Mouse (Mus musculus): ENCODE data around the gene Rapsn.
"Not testable (repeated sequence)": the region's sequence is repeated elsewhere in the genome, so short reads cannot be mapped to it uniquely, and the experiment has no call there.

Rapsn gene

DNA sequence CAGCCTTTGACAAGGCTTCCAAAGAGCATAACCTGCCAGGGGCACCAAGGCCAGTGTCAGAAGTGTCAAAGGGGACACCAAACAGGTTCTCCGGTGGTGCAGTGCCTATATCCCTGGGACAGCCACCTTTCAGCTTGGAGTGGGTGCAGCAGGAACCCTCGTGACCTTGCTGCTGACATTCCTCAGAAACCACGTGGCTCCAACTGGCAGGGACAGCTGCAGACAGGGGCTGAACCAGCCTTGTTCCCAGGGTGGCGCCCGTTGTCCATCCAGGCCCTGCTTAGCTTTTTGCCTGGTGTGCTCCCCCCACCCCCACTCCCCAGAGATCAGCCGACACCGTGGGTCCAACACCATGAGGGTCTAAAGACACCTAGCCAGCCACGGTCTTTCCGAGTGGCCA lies at the start of gene Rapsn:
Rapsn (plus strand) TSS at position 236 of the 400 bp plus-strand sequence.
- no peak for DNase-seq (ENCODE audit: low read depth, low spot score)

DNA sequence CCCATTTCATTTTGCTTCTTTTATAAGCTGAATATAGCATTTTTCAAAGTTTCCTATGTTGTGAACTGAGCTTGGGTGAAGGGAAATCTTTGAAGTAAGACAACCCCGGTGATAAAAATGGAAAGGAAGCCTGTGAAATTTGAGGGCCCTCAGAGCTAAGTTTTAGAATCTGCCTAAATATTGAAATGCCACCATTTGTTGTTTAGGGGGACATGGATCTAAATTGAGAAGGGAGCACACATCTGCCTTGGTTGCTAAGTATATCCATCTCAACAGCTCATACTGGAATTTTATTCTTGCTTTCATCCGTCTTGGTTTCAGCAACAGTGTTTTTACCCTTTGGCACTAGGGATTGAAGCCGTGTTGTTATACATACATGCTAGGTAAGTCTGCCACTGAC lies 49.4 kb upstream of the Rapsn start:
- DNase-seq (ENCODE audit: low read depth, low spot score) = no peak

DNA sequence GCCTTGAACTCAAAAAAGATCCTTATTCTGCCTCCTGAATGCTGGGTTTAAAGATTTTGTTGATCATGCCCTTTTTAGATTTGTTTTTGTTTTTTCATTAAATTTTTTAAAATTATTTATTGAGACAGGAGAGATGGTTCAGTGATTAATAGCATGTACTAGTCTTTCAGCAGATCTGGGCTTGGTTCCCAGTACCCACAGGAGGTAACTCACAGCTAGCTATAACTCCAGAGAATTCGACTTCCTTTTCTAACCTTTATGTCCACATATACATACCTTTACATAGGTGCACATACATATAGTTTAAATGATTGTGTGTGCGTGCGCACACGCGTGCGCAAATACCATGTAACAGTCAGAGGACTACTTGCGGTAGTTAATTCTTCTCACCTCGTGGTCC lies 26.9 kb upstream of the Rapsn start:
- DNase-seq (ENCODE audit: low read depth, low spot score) = no peak

DNA sequence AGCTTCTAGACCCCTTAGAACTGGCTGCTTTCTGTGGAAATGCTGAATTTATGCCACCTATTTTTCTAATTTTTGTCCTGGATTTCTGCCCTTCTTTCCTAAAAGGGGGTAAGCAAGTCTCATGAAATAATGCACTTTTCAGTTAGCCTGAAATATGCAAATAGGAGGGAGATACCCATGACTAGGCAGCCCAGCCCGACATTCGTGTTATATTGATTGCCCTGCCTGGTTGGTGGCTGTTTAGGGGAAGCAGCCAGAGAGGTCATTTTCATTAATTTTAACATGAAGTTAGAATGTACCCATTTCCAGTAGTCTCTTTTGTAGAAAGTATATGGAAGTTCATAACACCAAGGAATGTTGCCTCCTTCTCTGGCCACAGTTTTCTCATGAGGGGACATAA lies 21.5 kb upstream of the Rapsn start:
- DNase-seq (ENCODE audit: low read depth, low spot score) = no peak

DNA sequence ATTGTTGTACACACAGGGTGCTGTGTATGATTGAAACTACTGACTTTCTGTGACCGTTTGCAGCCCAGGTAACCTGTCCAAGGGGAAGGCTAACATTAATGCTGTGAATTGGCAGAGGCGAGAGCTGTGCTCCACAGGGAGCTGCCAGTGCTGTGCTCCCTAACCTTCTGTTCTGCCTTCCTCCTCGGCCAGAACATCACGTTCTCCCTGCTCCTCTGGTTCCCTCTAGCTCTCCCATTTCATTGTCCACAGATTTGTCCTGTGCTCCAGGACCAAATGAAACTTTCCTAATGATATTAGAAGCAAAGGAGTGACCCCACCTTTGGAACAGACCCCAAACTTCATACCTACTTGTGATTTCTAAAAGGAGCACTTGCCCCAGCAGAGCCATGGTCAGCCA lies 20.0 kb upstream of the Rapsn start:
- no peak for DNase-seq (ENCODE audit: low read depth, low spot score)

DNA sequence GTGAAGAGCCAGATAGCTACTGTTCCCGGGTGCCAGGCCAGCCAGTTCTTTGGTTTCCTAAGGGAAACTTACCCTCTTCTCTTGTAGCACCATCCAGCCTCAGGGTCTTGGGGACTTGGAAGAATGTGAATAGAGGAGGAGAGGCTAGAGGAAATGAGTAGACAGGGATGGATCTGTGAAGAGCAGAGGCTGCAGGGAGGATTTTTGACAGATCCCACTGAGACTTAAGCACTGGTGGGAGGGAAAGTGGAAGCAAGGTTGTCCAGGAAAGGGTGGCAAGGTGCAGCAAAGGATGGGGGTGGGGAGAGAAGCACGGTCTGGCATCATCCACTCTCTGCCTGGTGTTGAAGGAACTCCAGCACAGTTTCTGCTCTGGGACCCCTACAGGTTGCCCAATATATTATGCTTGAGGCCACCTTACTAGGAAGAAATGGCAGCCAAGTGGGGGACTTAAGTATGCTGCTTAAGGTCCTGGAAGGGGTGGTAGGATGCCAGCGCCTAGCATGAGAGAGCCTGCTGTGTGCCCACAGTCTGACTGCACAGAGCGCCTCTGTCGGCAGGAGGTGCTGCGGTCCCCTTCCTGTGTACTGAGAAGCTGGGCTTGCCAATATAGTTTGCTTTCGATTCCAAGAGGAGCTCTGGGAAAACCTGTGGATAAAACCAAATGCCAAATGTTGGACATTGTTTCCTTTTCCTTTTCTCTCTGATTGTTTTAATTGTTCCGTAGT lies 17.2 kb upstream of the Rapsn start:
- peak; percentile 58 for DNase-seq (ENCODE audit: low read depth, low spot score)

DNA sequence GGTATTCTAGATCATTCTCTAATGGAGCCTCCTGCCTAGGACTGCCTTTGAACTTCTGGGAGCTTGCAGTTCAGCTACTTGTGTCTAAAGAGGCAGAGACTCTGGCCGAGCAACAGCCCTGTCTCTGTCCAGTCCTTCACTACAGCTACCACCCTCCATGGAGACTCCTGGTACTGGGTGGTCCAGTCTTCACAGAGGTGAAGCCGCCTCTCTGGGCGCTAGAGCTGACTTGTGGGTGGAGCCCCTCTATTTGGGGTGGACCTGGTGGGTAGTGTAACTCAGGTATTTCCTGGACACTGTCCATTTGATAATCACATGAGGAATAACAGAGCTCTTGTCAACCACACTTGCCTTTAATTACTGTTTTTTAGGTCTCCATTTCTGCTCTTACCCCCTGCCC lies 15.5 kb upstream of the Rapsn start:
- no peak for DNase-seq (ENCODE audit: low read depth, low spot score)

DNA sequence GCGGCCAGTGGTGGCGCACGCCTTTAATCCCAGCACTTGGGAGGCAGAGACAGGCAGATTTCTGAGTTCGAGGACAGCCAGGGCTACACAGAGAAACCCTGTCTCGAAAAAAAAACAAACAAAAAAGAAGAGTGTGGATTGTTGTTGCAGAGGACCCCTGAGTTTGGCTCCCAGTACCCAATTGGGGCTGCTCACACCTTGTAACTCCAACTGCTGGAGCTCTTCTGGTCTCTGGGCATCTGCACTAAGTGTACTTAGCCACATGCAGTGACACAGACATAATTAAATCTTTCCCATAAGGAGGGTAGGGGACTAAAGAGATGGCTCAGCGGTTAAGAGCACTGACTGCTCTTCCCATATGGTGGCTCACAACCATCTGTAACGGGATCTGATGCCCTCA lies 13.2 kb upstream of the Rapsn start:
- DNase-seq (ENCODE audit: low read depth, low spot score) = not testable (repeated sequence)

DNA sequence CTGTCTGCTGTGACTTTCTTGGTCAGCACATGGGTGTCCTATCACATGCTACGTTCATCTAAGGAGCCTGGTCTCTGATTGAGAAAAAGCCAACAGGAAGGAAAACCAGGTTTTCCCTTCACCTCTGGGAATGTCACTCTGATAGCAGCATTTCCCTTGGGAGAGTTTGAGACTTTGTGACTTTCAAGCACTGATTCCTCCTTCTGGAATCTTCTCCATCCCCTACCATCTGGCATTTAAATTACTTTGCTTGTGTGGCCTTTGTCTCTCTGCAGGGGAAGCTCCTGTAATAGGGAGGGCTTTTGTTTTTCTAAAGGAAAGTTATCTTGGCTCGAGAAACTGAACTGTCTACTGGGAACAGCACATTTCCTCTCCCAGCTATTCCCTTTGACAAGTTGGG lies 12.3 kb upstream of the Rapsn start:
- DNase-seq (ENCODE audit: low read depth, low spot score) = peak; percentile 74

DNA sequence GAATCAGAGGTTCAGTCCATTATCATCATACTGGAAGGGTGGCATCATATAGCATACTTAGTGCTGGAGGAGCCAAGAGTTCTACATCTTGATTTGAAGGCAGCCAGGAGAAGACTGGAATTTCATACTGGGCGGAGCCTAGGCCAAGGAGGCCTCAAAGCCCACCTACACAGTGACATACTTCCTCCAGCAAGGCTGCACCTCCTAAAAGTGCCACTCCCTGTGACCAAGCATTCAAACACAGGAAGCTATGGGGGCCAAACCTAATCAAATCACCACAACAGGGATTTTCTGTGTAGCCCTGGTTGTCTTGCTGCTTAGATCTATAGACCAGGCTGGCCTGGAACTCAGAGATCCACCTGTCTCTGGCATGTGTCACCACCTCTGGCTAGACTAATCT lies 11.5 kb upstream of the Rapsn start:
- peak; percentile 84 for DNase-seq (ENCODE audit: low read depth, low spot score)

DNA sequence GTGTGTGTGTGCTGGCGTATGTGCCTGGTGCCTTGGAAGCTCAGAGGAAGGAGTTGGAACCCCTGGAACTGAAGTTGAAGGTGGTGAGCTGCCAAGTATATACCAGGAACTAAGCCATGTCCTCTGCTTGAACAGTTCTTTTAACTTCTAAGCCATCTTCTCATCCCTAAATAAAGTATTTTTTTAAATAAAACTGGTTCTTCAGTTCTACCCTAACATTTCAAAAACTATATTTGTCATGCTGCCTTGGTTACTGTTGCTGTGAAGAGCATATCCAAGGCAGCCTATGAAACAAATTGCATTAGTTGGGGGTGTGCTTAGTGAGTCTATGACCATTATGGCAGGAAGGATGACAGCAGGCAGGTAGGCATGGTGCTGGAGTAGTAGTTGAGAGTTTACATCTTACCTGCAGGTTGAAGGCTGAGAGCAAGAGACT lies 10.3 kb upstream of the Rapsn start:
- no peak for DNase-seq (ENCODE audit: low read depth, low spot score)

DNA sequence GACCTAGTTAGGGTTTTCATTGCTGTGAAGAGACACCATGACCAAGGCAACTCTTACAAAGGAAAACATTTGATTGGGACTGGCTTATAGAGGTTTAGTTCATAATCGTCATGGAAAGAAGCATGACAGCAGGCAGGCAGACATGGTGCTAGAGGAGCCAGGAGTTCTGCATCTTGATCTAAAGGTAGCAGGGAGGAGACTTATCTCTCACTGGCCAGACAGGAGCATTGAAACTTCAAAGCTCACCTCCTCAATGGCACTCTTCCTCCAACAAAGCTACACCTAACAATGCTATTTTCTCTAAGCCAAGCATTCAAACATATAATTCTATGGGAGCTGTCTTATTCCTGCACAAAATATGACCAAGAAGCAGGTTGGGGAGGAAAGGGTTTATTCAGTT lies 8.9 kb upstream of the Rapsn start:
- no peak for DNase-seq (ENCODE audit: low read depth, low spot score)

DNA sequence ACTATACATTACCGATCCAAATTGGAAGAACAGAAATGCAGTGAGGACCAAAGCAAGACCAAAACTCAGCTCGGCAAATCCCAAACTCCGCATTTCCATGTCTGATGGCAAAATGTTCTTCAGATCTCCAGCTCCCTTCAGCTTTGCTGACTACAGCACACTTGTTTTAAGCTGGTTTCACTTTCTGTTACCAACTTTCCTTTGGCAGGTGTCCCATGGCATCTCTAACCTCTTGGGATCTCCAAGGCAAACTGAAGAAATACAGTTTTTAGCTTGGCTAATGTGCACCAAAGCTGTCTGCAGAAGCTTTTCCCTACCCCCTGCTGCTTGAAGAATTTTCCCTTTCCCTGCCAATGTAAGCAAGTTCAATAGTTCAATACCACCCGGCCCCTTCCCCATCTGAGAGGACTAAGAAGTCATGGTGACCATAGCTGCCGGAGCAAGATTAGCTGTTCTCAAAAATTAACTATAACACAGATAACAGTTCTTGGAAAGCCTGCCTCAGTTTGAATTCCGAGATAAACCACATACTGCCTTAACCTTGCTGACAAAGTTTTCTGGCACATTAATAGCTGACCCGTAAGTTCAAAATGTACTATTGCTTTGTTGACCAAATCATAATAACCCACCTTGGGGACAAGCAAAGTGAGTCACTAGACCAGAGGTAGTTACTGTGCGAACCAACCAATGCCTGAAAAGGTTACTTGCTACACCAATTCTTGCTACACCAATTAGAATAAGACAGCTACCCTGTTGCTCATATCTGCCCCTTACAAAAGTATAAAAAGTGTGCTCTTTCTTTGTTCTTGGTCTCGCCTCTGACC lies 7.8 kb upstream of the Rapsn start:
- DNase-seq (ENCODE audit: low read depth, low spot score) = no peak

DNA sequence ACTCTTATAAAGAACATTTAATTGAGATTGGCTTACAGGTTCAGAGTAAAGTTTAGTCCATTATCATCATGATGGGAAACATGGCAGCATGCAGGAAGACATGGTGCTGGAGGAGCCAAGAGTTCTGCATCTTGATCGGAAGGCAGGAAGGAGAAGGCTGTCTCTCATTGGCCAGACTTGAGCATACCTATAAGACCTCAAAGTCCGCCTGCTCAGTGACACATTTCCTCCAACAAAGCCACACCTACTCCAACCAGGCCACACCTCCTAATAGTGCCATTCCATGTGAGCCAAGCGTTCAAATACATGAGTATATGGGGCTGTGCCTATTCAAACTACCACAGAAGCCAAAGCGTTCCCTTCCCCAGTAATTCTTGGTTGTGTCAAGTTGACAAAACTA lies 4.2 kb upstream of the Rapsn start:
- peak; percentile 91 for DNase-seq (ENCODE audit: low read depth, low spot score)

DNA sequence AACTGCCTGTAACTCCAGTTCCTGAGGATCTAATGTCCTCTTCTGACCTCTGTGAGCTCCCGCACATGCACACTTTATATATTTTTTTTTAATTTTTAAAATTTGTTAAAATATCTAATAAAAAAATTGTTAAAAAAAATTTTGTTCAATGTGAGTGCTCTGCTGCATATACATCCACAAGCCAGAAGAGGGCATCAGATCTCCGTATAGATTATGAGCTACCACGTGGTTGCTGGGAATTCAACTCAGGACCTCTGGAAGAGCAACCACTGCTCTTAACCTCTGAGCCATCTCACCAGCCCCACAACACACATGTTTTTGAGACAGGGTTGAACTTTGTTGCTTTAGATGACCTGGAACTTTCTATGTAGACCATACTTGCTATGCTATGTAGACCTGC lies 2.4 kb upstream of the Rapsn start:
- peak; percentile 76 for DNase-seq (ENCODE audit: low read depth, low spot score)

DNA sequence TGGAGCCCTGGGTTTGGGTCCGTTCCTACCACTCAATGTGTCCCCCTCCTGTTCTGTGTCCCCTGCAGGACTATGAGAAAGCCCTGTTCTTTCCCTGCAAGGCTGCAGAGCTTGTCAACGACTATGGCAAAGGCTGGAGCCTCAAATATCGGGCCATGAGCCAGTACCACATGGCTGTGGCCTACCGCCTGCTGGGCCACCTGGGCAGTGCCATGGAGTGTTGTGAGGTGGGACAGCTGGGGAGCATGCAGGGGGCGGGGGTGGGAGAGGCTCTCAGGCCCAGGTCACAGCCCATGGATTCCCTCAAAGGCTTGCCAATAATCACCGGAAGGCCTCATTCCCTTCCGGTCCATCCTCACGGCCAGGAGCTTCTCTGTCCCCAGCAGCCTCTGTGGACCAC lies 6.4 kb downstream of the Rapsn start:
- no peak for DNase-seq (ENCODE audit: low read depth, low spot score)

DNA sequence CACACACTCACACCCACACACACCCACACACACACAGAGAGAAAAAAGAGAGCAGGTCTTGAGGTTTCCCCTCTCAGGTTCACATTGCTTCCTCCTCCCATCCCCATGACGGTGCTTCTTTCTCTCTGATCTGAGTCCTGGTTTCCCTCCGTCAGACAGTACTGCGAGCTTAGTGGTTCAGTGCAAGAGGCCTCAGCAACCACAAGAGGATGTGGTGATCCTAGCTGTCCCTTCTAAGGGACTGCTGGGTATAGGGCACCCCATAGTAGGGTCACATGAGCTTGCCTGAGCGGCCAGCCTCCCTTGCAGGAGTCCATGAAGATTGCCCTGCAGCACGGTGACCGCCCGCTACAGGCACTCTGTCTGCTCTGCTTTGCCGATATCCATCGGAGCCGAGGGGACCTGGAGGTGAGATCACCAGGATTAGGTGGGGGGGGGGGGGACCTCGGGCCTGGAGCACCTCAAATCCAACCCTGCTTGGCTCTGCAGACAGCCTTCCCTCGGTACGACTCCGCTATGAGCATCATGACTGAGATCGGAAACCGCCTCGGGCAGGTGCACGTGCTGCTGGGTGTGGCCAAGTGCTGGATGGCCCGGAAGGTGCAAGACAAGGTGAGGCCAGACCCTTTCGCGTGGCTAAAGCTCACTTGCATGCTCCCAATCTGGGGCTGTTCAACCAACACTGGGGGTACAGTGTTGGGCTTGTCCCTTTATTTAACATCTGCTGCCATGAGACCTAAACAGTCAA lies 7.4 kb downstream of the Rapsn start:
- DNase-seq (ENCODE audit: low read depth, low spot score) = peak; percentile 53

DNA sequence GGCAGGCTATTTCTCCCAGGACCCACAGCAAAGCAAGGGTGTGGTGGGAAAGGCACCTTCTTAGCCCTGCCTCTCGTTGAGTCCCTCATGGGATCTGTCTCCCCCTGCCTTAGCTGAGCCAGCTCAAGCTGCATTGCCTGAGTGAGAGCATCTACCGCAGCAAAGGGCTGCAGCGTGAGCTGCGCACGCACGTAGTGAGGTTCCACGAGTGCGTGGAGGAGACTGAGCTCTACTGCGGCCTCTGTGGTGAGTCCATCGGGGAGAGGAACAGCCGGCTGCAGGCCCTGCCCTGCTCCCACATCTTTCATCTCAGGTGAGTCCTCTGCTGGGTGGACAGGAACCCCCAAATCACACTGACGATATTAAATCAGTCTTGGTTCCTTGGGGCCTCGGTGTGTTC lies 9.3 kb downstream of the Rapsn start:
- peak; percentile 44 for DNase-seq (ENCODE audit: low read depth, low spot score)

DNA sequence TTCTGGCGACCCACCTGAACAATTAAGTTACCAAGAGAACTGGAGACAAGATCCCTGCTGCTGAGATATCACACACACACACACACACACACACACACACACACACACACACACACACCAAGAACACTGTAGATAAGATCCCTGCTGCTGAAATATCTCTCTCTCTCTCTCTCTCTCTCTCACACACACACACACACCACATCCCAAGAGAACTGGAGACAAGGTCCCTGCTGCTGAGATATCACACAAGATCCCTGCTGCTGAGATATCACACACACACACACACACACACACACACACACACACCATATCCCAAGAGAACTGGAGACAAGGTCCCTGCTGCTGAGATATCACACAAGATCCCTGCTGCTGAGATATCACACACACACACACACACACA lies 10.4 kb downstream of the Rapsn start:
- DNase-seq (ENCODE audit: low read depth, low spot score) = not testable (repeated sequence)

DNA sequence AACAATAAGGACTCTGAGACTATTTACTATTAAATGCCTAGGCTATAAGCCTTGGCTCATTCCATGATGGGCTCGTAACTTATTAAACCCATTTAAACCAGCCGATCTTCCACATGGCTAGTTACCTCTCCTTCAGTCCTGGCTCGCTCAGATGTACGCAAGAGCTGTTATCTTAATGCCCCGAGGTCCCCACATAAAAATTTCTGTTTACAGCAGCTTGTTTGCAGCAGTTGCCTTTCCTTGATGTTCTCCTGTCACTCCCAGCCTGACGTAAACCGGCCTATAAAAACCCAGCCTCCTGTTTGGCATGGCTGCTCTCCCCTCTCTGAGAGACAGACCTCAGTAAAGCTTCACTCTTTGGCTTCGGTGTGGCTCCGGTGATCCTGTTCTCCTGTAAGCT lies 11.9 kb downstream of the Rapsn start:
- no peak for DNase-seq (ENCODE audit: low read depth, low spot score)

DNA sequence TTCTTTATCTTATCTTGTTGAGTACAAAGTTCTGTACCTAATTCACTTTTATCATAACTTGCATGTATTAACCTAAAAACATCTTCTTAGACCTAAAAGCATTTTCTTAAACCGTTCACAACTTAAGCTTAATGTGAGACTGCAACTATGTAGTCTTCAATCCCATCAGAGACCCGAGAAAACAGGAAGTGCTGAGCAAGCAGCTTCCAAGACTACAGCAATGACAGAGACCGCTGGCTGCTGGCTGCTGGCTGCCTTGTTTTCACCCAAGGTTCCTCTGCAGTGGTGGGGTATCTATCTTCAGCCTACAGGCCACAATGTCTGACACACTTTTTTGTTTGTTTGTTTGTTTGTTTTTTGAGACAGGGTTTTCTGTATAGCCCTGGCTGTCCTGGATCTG lies 16.5 kb downstream of the Rapsn start:
- no peak for DNase-seq (ENCODE audit: low read depth, low spot score)

DNA sequence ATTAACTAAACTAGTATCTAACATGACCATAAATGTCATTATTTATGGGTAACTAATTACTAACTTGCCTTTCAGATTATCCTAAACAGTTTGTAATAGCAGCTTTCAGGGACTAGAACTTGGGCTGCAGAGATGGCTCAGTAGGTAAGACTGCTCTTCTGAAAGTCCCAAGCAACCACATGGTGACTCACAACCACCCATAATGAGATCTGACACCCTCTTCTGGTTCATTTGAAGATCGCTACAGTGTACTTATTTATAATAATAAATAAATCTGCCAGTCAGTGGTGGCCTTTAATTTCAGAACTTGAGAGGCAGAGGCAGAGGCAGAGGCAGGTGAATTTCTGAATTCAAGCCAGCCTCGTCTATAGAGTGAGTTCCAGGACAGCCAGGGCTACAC lies 17.3 kb downstream of the Rapsn start:
- no peak for DNase-seq (ENCODE audit: low read depth, low spot score)

All from R1 (cell line).